Mouse (Mus musculus) heart, postnatal 0 days (tissue): ENCODE measurements around the gene Gpr84. TPM values are rescaled to one million over a fixed set of nuclear protein-coding genes. Genes with fewer than 3 reads are reported as not detected.
A peak's percentile ranks its signal among the peaks of the same experiment; 100 is the strongest.

Experiments used
- ATAC-seq: fragments of 200-750 bp; cut with Nextera tagmentation; 2 replicates; pipeline ENCODE4 v1.8.0; 2017; ENCODE audit warnings: low read depth, moderate number of reproducible peaks, moderate library complexity; ENCODE audit not compliant: insufficient read depth
- DNase-seq: peaks from one replicate; pipeline ENCODE4 v3.0.0-alpha.2; 2016; ENCODE audit warnings: low spot score
- H3K27ac ChIP-seq: fragments of 300-500 bp; sonication (generic); 2 replicates; pipeline ENCODE4 v1.5.1; 2014; ENCODE audit warnings: low read depth, mild to moderate bottlenecking
- H3K27me3 ChIP-seq: fragments of 300-500 bp; sonication (generic); 2 replicates; pipeline ENCODE4 v1.6.1; 2014; ENCODE audit warnings: low read length, mixed read lengths; ENCODE audit not compliant: control insufficient read depth, insufficient read depth
- H3K36me3 ChIP-seq: fragments of 300-500 bp; sonication (generic); replicated peaks from 2 replicates; pipeline ENCODE4 v1.6.1; 2014; ENCODE audit warnings: low read length, mixed read lengths; ENCODE audit not compliant: control insufficient read depth, insufficient read depth
- H3K4me1 ChIP-seq: fragments of 300-500 bp; sonication (generic); 2 replicates; pipeline ENCODE4 v1.6.1; 2014; ENCODE audit warnings: antibody characterized with exemption; ENCODE audit not compliant: control insufficient read depth, insufficient read depth
- H3K4me2 ChIP-seq: fragments of 300-500 bp; sonication (generic); 2 replicates; pipeline ENCODE4 v1.6.1; 2014; ENCODE audit warnings: low read depth, mild to moderate bottlenecking, low read length, moderate library complexity
- H3K4me3 ChIP-seq: fragments of 300-500 bp; sonication (generic); 2 replicates; pipeline ENCODE4 v1.5.1; 2014; ENCODE audit warnings: low read depth, low read length
- H3K9ac ChIP-seq: fragments of 300-500 bp; sonication (generic); replicated peaks from 2 replicates; pipeline ENCODE4 v1.6.1; 2014; ENCODE audit warnings: low read depth, low read length, mixed read lengths
- H3K9me3 ChIP-seq: fragments of 300-500 bp; sonication (generic); replicated peaks from 2 replicates; pipeline ENCODE4 v1.6.1; 2016; ENCODE audit warnings: low read length; ENCODE audit not compliant: control insufficient read depth
- CTCF ChIP-seq: IDR thresholded peaks from 2 replicates; pipeline ENCODE4 v1.5.1; 2016; ENCODE audit warnings: antibody characterized with exemption, control low read depth, low read depth
- EP300 ChIP-seq: IDR thresholded peaks from 2 replicates; pipeline ENCODE4 v1.6.1; 2016; ENCODE audit warnings: antibody characterized with exemption, low read depth
- WGBS: fragments of 180-500 bp; shearing (Covaris S2); extraction: QIAGEN DNeasy Blood & Tissue Kit; methylation state at CpG from one replicate; pipeline ENCODE4 v1.1.7; 2014; 5-methylcytosine and 5-hydroxymethylcytosine counted together
- polyA plus RNA-seq: library from polyadenylated mRNA; unstranded; fragments of >200 nt; fragmentation: Nextera tagmentation; extraction: Ambion mirVana; gene quantifications from 2 replicates; pipeline ENCODE4 v1.2.1, GENCODE M21; 2015
- total RNA-seq: library from RNA; depleted of rRNA; stranded (reverse); fragments of >200 nt; gene quantifications from 2 replicates; pipeline ENCODE4 v1.2.3, GENCODE M21; 2014; ENCODE audit warnings: low replicate concordance

The Gpr84 gene
- total and polyA plus RNA-seq, 2 experiments from 2014 or later = 0.10 TPM; not detected in 1

DNA sequence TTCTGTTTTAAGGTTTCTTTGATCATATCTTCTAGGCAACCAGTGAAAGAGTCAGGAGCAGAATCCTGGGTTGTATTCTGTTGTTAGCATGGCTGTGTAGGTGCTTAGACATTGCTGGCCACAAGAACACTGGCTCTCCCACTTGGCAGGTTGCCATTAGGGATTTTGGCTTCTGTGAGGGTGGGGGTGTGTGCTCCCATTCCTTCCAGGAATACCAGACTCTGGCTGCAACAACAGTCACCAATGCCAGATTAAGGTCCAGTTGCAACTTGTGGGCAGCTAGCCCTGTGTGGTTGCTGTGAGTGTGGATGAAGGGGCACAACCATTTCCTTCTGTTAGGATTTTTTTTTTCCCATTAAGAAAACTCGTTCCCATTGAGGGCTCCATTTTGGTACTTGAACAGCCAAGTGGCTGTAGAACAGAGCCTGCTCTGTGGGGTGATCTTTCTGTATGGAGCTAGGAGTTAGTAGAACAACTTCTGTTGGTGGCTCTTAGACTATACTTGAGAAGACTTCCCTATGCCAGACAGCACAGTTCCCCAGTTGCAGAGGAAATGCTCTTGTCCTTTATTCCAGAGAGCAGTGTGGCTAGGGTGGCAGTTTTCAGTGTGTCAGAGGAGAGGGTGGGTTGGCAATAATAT lies 24.5 kb downstream of the Gpr84 start:
- TF ChIP-seq CTCF = no peak
- no peak for TF ChIP-seq EP300
- H3K4me1 ChIP-seq = peaks cover 18% of the 10 kb centered on the region
- H3K27me3 ChIP-seq = no peaks in the 10 kb centered on the region
- H3K9ac ChIP-seq = 0 out of 2 replicates have a peak overlapping the region, but pooled peaks have one; percentile 22
- no peaks in the 10 kb centered on the region for H3K9me3 ChIP-seq
- peak; percentile 77 for ATAC-seq
- WGBS = 25% methylated on average over 1 of the region's 1 CpGs
- peak overlapping the region; percentile 18; the same call in 1 of the 2 replicates for H3K4me2 ChIP-seq
- peak overlapping the region; percentile 80 for H3K27ac ChIP-seq
- H3K36me3 ChIP-seq = peaks cover 12% of the 10 kb centered on the region
- DNase-seq = peak; percentile 76
- H3K4me3 ChIP-seq = no peak overlapping the region

DNA sequence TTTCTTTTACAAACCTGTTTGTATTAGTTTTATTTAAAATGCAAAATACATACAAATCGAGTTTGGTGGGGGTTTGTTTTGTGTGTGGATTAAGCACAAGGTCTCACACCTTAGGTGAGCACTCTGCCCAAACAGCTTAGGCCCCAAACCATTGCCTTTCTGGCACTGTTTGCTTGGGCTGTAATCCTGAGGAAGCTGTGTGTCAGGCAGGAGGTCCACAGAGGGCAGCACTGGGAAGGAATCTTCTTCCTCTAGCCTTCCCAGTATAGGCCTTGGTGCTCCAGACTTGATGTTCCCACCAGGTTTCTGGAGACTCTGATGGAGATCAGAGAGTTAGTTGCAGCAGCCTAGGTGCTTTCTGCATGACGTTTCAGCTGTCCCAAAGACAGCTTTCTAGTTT lies 25.8 kb downstream of the Gpr84 start:
- peak overlapping the region; percentile 80; the same call in 1 of the 2 replicates for H3K27ac ChIP-seq
- H3K36me3 ChIP-seq = 0 out of 2 replicates have a peak, but pooled peaks cover 6% of the 10 kb centered on the region
- H3K4me1 ChIP-seq = peaks cover 18% of the 10 kb centered on the region
- no peak overlapping the region for H3K4me2 ChIP-seq
- TF ChIP-seq CTCF (peak; percentile 28; the same call in 1 of the 2 replicates), EP300 (no peak)
- no peak for DNase-seq
- H3K27me3 ChIP-seq = no peaks in the 10 kb centered on the region
- H3K9ac ChIP-seq = no peak overlapping the region
- no peak for ATAC-seq
- H3K9me3 ChIP-seq = no peaks in the 10 kb centered on the region
- 23% methylated on average over 2 of the region's 2 CpGs for WGBS
- H3K4me3 ChIP-seq = no peak overlapping the region

DNA sequence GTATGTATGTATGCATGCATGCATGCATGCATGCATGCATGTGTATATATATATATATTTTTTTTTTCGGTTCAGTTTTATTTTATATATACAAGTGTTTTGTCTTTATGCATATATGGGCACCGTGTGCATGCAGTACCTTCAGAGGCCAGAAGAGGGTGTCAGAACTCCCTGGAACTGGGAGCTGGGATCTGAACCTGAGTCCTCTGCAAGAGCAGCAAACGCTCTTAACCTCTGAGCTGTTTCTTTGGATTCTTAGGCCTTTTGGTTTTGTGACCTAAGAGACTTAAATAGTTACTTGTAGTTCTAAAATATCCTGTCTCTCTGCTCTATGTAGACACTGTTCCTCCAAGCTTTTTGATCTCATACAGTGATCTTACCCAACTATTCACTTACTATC lies 26.3 kb downstream of the Gpr84 start:
- H3K36me3 ChIP-seq = 0 out of 2 replicates have a peak, but pooled peaks cover 3% of the 10 kb centered on the region
- no peak overlapping the region for H3K4me2 ChIP-seq
- no peak overlapping the region for H3K27ac ChIP-seq
- H3K4me1 ChIP-seq = peaks cover 18% of the 10 kb centered on the region
- H3K9ac ChIP-seq = no peak overlapping the region
- DNase-seq (no peak), ATAC-seq (no peak)
- no peak overlapping the region for H3K4me3 ChIP-seq
- peak; percentile 43 for TF ChIP-seq CTCF
- TF ChIP-seq EP300 = no peak
- H3K9me3 ChIP-seq = no peaks in the 10 kb centered on the region
- WGBS = 76% methylated on average over 3 of the region's 3 CpGs
- H3K27me3 ChIP-seq = no peaks in the 10 kb centered on the region

DNA sequence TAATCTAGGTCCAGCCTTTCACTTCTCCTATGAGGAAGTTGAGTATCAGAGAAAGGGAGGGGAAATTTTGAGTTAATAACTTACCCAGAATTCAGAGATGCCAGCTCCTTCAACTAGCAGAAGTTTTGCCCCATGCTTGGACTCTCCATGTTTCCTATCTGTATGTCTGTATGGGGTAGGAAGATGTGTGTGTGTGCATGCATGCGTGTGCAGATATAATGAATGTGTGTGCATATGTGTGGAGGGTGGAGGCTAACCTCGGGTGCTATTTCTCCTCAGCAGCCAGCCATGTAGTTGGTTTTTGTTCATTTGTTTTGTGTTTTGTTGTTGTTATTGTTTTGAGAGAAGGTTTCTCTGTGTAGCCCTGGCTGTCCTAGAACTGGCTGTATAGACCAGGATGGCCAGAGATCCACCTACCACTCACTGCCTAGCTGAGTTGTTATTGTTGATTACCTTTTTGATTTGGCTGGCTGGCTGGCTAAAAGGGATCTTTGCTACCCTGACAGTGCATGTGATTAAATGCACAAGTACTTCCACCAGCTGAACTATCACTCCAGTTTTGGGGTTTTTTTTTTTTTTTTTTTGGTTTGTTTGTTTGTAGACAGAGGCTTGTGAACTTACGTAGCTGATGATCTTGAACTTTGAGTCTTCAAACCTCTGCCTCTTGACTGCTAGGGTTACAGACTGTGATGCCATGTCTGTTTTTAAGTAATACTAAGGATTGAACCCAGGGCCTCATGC lies 28.8 kb downstream of the Gpr84 start:
- no peak overlapping the region for H3K9ac ChIP-seq
- H3K9me3 ChIP-seq = no peaks in the 10 kb centered on the region
- no peak overlapping the region for H3K27ac ChIP-seq
- DNase-seq (no peak), ATAC-seq (no peak)
- H3K4me2 ChIP-seq = no peak overlapping the region
- TF ChIP-seq EP300 (no peak), CTCF (no peak)
- peaks cover 18% of the 10 kb centered on the region for H3K4me1 ChIP-seq
- H3K36me3 ChIP-seq = peaks cover 4% of the 10 kb centered on the region; the same call in 1 of the 2 replicates
- no peak overlapping the region for H3K4me3 ChIP-seq
- WGBS = 84% methylated on average over 3 of the region's 3 CpGs
- no peaks in the 10 kb centered on the region for H3K27me3 ChIP-seq

DNA sequence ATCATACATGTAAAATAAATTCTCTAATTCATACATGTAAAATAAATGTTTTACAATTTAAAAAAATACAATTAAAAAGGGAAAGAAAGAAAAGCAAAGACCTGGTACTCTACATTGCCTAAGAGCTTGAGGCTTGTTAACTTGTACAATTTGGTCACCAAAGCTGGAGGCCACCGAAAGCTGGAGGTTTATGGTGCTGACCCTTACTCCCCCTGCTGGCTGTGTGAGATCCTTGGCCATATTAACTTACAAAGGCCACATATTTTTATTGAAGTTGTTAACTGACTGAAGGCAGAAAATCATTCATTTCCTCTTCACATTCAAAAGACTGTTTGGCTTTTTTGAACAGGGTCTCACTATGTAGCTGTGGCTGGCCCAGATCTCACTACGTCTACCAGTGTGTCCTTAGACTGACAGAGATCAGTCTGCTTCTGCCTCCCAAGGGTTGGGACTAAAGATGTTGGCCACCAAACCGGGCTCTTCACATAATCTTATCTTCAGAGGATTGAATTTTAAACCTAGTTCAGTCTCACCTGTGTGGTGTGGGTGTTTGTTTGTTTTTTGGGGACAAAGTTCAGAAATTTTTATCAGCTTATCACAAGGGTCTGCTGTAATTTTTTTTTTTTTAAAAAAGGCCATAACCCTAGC lies 29.5 kb downstream of the Gpr84 start:
- DNase-seq = no peak
- WGBS = 52% methylated on average over 3 of the region's 3 CpGs

More for the DNA sequence above, 29.5 kb downstream of the Gpr84 start:
- Histone ChIP-seq H3K27me3 (no peaks in the 10 kb centered on the region), H3K4me3 (no peak overlapping the region), H3K27ac (no peak overlapping the region), H3K4me2 (no peak overlapping the region), H3K9me3 (no peaks in the 10 kb centered on the region), H3K9ac (no peak overlapping the region), H3K36me3 (peaks cover 6% of the 10 kb centered on the region; the same call in 1 of the 2 replicates), H3K4me1 (peaks cover 14% of the 10 kb centered on the region)
- ATAC-seq = no peak
- peak; percentile 66 for TF ChIP-seq CTCF
- TF ChIP-seq EP300 = no peak
